Mouse (Mus musculus) limb, embryonic 10.5 days (tissue): ENCODE measurements around the gene Npl. TPM values are rescaled to one million over a fixed set of nuclear protein-coding genes. Genes with fewer than 3 reads are reported as not detected.
A peak's percentile ranks its signal among the peaks of the same experiment; 100 is the strongest.
"Not testable (repeated sequence)": the region's sequence is repeated elsewhere in the genome, so short reads cannot be mapped to it uniquely, and the experiment has no call there.

Experiments used
- DNase-seq: peaks from one replicate; pipeline ENCODE4 v3.0.0-alpha.2; 2017; ENCODE audit warnings: low spot score
- H3K27ac ChIP-seq: fragments of 300-500 bp; sonication (generic); 2 replicates; pipeline ENCODE4 v1.5.1; 2016; ENCODE audit warnings: mild to moderate bottlenecking
- H3K27me3 ChIP-seq: fragments of 300-500 bp; sonication (generic); 2 replicates; pipeline ENCODE4 v1.6.1; 2016; ENCODE audit warnings: low read depth, mild to moderate bottlenecking; ENCODE audit not compliant: poor library complexity, severe bottlenecking
- H3K36me3 ChIP-seq: fragments of 300-500 bp; sonication (generic); 2 replicates; pipeline ENCODE4 v1.6.1; 2016; ENCODE audit warnings: mild to moderate bottlenecking, moderate library complexity
- H3K4me1 ChIP-seq: fragments of 300-500 bp; sonication (generic); 2 replicates; pipeline ENCODE4 v1.6.1; 2016
- H3K4me3 ChIP-seq: fragments of 300-500 bp; sonication (generic); 2 replicates; pipeline ENCODE4 v1.5.1; 2016; ENCODE audit warnings: mild to moderate bottlenecking, moderate library complexity
- H3K9me3 ChIP-seq: fragments of 300-500 bp; sonication (generic); replicated peaks from 2 replicates; pipeline ENCODE4 v1.6.1; 2016; ENCODE audit warnings: mild to moderate bottlenecking
- WGBS: fragments of 180-500 bp; shearing (Covaris S2); methylation state at CpG from one replicate; pipeline ENCODE4 v1.1.7; 2016; 5-methylcytosine and 5-hydroxymethylcytosine counted together
- polyA plus RNA-seq: library from polyadenylated mRNA; unstranded; fragments of >200 nt; fragmentation: Nextera tagmentation; extraction: Ambion mirVana; gene quantifications from 2 replicates; pipeline ENCODE4 v1.2.1, GENCODE M21; 2016

The Npl gene
- polyA plus RNA-seq, 1 experiment from 2014 or later: 5.2 TPM

DNA sequence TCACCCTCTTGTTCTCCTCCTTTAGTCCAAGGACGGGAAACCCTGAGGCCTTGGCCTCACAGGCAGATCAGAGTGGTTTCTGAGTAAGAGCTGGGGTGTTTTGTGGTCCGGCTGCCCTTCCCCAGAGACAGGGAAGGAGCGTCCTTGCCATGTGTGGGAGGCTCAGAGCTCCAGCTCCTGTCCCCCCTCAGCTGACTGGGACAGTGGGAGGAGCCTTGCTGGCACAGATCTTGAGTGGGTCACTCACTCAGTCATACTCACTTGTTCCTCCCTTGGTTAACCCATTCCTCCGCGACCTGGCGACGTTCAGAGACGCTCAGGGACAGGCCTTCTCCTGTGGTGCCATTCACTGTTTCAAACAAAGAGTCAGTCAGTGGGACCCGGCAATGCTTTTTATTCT is 14.2 kb downstream of the Npl start:
- no peak overlapping the region for H3K27ac ChIP-seq

DNA sequence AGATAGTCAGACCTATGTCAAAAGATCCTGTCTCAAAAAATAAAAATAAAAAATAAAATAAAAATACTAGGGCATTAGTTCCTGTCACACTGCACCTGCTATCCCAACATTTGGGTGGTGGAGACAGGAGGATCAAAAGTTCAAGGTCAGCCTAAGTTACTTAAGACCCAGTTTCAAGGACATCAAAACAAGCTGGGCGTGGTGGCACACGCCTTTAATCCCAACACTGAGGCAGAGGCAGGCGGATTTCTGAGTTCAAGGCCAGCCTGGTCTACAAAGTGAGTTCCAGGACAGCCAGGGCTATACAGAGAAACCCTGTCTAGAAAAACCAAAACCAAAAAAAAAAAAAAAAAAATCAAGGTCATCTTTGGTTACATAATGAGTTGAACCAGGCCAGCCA is 16.9 kb downstream of the Npl start:
- Histone ChIP-seq H3K4me1 (peaks cover 13% of the 10 kb centered on the region), H3K27ac (peak overlapping the region; percentile 86)
- H3K4me3 ChIP-seq, H3K9me3 ChIP-seq, H3K36me3 ChIP-seq, H3K27me3 ChIP-seq, DNase-seq: not testable (repeated sequence)
- 88% methylated on average over 3 of the region's 3 CpGs for WGBS

More for the DNA sequence above, 14.2 kb downstream of the Npl start:
- Histone ChIP-seq H3K4me1 (peaks cover 13% of the 10 kb centered on the region), H3K9me3 (no peaks in the 10 kb centered on the region), H3K36me3 (no peaks in the 10 kb centered on the region), H3K4me3 (no peak overlapping the region), H3K27me3 (no peaks in the 10 kb centered on the region)
- DNase-seq: no peak
- WGBS: 77% methylated on average over 9 of the region's 9 CpGs

DNA sequence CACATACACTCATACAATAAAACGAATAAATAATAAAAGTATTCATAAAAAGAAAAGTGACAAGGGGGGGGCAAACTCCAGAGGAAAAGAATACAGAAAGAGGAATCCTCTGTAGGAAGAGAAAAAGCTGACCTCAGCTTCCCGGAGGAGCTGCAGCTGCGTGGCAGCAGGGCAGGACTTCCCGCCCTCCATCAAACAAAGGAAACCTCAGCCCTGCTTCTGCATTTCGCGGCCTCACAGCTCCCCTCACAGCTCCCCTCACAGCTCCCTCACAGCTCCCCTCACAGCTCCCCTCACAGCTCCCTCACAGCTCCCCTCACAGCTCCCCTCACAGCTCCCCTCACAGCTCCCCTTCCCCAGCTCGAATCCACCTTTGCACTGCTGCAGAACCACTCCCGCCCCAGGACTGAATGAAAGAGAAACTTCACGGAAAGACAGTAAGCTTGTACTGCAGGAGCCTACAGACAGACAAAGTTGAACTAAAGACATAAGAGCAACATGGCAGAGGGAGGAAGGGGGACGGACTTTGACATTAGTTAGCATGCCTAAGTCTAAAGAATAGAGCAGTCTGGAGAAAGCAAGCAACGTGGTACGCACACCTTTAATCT is 17.5 kb downstream of the Npl start:
- 24% methylated on average over 12 of the region's 12 CpGs for WGBS
- Histone ChIP-seq H3K27me3 (no peaks in the 10 kb centered on the region), H3K36me3 (no peaks in the 10 kb centered on the region), H3K4me3 (peak overlapping the region; percentile 27; the same call in 1 of the 2 replicates), H3K27ac (peak overlapping the region; percentile 86), H3K4me1 (peaks cover 13% of the 10 kb centered on the region), H3K9me3 (no peaks in the 10 kb centered on the region)
- DNase-seq: peak; percentile 44

DNA sequence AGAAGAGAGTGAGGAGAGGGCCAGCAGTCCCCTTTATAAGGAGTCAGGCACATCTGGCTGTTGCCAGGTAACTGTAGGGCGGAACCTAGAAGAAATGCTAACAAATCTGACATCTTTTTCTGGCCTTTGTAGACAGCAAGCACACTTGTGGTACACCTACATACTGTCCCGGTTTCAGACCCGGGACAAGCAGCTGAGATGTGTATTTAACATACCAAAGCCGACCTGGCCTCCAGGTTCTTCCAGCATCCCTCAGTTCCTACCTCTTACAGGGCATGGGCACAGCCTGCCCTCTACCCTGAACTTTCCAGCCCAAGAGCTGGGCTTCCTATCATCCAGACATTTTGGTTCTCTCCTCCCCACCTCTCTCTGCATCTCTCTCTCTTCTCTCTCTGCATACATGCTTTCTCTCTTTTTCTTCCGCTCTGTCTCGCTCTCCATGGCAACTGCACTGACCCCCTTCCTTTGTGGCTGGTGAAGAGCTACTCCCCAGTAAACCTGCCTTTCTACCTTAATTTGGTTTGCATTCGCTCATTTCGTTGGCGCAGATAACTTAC is 18.1 kb downstream of the Npl start:
- WGBS: 27% methylated on average over 9 of the region's 9 CpGs
- H3K4me3 ChIP-seq: no peak overlapping the region
- peak; percentile 37 for DNase-seq

DNA sequence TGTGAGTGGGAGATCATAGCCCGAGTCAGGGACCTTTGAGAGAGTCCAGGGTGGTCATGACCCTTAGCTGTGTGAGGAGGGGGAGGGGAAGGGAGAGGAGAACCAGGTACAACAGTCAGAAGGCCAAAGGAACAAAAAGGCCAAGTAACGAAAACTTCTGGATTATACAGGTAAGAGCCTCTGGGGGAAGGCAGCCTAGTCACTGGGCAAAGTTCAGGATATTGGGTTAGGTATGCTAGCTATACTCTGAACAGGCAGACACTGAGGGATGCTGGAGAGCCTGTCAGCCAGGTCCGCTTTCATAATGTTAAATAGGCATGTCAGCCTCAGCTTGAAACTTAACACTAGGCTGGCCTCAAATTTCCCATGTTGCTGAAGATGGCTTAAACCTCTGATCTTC is 27.7 kb downstream of the Npl start:
- H3K27ac ChIP-seq: no peak overlapping the region
- DNase-seq: no peak
- 54% methylated on average over 3 of the region's 3 CpGs for WGBS
- no peaks in the 10 kb centered on the region for H3K36me3 ChIP-seq
- 0 out of 2 replicates have a peak, but pooled peaks cover 4% of the 10 kb centered on the region for H3K4me1 ChIP-seq
- no peak overlapping the region for H3K4me3 ChIP-seq
- no peaks in the 10 kb centered on the region for H3K9me3 ChIP-seq
- no peaks in the 10 kb centered on the region for H3K27me3 ChIP-seq

More for the DNA sequence above, 18.1 kb downstream of the Npl start:
- Histone ChIP-seq H3K9me3 (no peaks in the 10 kb centered on the region), H3K4me1 (peaks cover 13% of the 10 kb centered on the region), H3K27me3 (no peaks in the 10 kb centered on the region), H3K27ac (peak overlapping the region; percentile 86), H3K36me3 (no peaks in the 10 kb centered on the region)

DNA sequence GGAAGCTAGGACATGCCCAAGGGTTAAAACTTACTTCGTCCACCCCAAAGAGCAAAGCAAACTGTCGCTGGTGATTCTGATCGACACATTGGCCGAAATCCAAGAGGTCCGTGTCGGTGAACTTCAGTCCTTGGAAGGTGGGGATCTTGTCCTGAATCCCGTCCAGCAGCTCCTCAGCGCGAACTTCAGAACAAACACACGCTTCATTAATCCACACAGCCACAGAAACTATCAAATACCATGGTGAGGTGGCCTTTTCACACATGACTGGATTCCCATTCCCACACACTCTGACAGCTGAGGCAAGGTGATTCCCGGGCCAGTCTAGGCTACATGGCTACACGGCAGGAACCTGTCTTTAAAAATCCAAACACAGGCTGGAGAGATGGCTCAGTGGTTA is 34.5 kb downstream of the Npl start:
- 93% methylated on average over 12 of the region's 12 CpGs for WGBS
- no peak overlapping the region for H3K27ac ChIP-seq
- no peak overlapping the region for H3K4me3 ChIP-seq
- no peaks in the 10 kb centered on the region for H3K9me3 ChIP-seq
- no peak for DNase-seq
- H3K4me1 ChIP-seq: no peaks in the 10 kb centered on the region
- no peaks in the 10 kb centered on the region for H3K27me3 ChIP-seq
- no peaks in the 10 kb centered on the region for H3K36me3 ChIP-seq

DNA sequence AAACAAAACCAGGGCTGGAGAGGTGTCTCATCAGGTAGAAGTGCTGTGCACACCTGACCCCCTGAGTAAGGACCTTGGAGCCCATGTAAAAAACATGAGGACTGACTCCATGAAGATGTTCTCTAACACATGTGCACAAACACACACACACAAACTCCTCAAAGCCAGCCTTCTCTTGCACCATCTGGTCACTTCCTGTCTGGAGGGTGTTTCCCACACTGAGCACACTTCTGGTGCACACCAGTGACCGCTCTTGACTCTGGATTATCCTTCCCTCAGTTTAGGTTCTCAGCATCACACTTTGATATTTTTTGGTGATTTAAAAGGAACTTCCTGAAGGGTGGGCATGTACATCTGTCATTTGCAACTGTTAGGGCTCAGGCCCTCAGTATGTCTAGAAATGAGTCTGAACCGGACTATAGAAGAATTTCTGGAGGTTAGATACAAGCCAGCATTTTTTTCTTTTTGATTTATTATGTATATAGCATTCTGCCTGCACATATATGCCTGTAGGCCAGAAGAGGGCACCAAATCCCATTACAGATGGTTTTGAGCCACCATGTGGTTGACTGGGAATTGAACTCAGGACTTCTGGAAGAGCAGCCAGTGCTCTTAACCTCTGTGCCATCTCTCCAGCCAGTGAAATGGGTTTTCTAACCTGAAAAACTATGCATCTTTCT is 39.4 kb downstream of the Npl start:
- Histone ChIP-seq H3K9me3 (no peaks in the 10 kb centered on the region), H3K27ac (no peak overlapping the region), H3K4me3 (no peak overlapping the region), H3K4me1 (no peaks in the 10 kb centered on the region), H3K27me3 (no peaks in the 10 kb centered on the region), H3K36me3 (no peaks in the 10 kb centered on the region)
- no peak for DNase-seq
- WGBS: 72% methylated on average over 2 of the region's 2 CpGs

DNA sequence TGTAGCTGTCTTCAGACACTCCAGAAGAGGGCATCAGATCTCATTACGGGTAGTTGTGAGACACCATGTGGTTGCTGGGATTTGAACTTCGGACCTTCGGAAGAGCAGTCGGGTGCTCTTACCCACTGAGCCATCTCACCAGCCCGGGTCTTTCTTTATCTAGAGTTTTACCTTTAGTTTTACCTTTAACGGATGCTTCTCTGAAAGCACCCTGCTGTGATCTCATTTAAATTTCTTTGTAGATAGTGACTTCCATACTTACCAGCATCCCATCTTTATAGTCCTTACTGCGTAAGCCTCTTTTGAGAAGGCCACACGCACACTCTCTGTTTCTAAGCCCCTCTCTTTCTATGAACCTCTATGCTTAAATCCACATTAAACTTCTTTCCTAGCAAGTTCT is 40.3 kb downstream of the Npl start:
- not testable (repeated sequence) for H3K4me1 ChIP-seq, DNase-seq, H3K4me3 ChIP-seq, H3K9me3 ChIP-seq, H3K36me3 ChIP-seq, H3K27me3 ChIP-seq, H3K27ac ChIP-seq
- 58% methylated on average over 8 of the region's 8 CpGs for WGBS

DNA sequence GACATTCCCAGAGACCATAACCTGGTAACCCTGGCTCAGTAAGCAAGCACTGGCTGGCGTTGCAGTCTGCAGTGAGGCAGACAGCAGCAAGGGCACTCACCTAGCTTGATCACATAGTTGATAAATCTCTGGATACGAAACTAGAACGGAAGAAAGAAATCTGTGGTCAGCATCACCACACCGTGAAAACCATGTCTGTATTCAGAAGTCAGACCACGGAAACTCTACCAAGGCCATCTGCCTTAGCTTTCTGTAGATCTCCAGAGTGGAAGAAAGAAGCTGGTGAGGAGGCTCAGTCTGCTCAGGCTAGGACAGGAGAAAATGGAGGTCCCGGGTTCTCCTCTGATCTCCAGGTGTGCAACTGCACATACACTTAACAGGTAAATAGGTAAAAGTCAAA is 40.8 kb downstream of the Npl start:
- H3K36me3 ChIP-seq: no peaks in the 10 kb centered on the region
- no peak overlapping the region for H3K4me3 ChIP-seq
- DNase-seq: no peak
- H3K27me3 ChIP-seq: no peaks in the 10 kb centered on the region
- no peak overlapping the region for H3K27ac ChIP-seq
- WGBS: 87% methylated on average over 6 of the region's 6 CpGs
- H3K4me1 ChIP-seq: no peaks in the 10 kb centered on the region
- no peaks in the 10 kb centered on the region for H3K9me3 ChIP-seq

DNA sequence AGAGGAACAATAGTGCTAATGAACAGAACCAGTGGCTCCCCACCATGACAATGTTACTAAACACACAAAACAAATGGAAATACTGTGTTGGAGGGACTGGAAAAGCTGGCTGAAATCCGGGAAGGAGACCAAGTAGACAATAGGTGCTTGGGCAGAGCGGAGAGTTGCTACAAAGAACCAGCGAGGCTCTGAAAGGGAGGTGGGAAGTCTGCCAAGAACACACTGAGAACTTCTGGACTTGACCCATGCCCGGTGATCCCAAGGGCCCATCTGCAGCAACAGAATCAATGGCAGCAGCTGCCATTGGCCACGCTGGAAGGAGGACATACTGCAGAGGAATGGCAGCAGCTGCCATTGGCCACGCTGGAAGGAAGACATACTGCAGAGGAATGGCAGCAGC is 43.6 kb downstream of the Npl start:
- WGBS: 91% methylated on average over 6 of the region's 6 CpGs
- Histone ChIP-seq H3K27me3 (no peaks in the 10 kb centered on the region), H3K4me3 (no peak overlapping the region)

DNA sequence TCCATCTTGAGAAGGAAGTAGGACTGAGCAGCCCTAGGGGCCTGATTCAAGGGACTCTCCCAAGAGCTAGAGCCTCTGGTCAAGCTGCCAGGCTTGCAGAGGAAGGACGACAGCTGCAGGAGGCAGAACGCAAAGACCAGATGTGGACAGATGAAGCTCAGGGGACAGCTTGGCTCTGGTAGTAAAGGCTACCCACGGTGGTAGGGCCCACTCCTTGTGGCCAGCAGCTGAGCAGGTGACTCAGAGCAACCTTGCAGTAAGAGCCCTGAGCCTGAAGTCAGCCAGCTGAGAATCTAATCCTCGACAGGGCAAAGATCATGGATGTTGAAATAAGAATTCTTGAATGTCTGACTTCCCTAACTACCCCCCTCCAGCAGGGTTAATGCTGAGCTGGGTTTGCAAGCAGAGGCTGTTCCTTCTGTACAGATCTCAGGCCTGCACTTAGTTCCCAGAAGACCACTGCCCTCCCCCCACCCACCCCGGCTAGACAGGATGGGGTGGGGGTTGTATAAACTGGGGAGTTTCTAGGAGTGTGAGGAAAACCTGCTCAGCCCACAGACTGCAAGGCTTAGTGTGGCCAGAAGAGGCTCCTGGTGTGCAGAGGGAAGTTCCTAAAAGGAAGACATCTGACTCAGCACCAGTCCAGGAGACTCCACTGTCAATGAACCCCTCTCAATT is 48.1 kb downstream of the Npl start:
- Histone ChIP-seq H3K4me1 (peaks cover 6% of the 10 kb centered on the region; the same call in 1 of the 2 replicates), H3K27ac (no peak overlapping the region), H3K9me3 (no peaks in the 10 kb centered on the region), H3K27me3 (no peaks in the 10 kb centered on the region), H3K36me3 (no peaks in the 10 kb centered on the region), H3K4me3 (no peak overlapping the region)
- 64% methylated on average over 5 of the region's 5 CpGs for WGBS
- DNase-seq: no peak

More for the DNA sequence above, 43.6 kb downstream of the Npl start:
- no peaks in the 10 kb centered on the region for H3K9me3 ChIP-seq
- H3K4me1 ChIP-seq: peaks cover 6% of the 10 kb centered on the region; the same call in 1 of the 2 replicates
- H3K27ac ChIP-seq: no peak overlapping the region
- H3K36me3 ChIP-seq: no peaks in the 10 kb centered on the region
- no peak for DNase-seq

DNA sequence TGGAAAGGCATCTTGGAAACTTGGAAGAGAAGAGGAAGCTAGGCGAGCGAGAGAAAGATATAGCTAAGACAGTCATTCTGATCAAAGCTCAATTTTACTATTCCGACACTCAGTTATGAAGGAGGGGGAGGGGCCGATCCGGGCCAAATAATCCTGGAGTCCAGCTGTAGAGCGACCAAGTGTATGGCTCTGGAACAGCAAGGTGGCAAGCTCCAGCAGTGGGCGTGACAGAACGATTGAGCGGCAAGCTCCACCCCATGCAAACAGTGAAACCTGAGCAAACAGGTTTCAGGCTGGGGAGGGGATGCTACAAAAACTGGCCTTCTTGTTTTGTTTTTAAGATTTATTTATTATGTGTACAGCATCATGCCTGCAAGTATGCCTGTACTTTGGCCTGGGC is 49.8 kb downstream of the Npl start:
- no peak overlapping the region for H3K27ac ChIP-seq

DNA sequence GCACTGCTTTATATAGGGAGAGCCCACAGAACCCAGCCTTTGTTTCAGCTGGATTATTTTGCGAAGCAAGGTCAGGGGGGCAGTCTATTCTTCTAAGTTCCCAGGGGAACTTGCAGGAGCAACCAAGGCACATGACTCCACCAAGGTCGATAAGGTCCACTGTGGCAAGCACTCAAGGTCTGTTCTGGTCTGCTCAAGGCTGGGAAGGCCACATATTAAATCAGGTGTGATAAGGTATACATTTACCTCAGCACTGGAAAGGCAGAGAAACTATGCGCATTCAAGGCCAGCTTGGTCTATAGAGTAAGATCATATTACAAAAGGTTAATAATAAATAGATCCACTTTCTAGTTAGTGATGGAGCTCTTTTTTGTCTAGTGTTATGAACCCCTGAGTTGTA is 53.8 kb downstream of the Npl start:
- Histone ChIP-seq H3K27ac (no peak overlapping the region), H3K4me3 (no peak overlapping the region), H3K9me3 (no peaks in the 10 kb centered on the region), H3K36me3 (no peaks in the 10 kb centered on the region), H3K4me1 (no peaks in the 10 kb centered on the region), H3K27me3 (no peaks in the 10 kb centered on the region)
- 96% methylated on average over 3 of the region's 3 CpGs for WGBS
- no peak for DNase-seq

More for the DNA sequence above, 49.8 kb downstream of the Npl start:
- DNase-seq: no peak
- 88% methylated on average over 9 of the region's 9 CpGs for WGBS
- Histone ChIP-seq H3K4me1 (peaks cover 6% of the 10 kb centered on the region; the same call in 1 of the 2 replicates), H3K36me3 (no peaks in the 10 kb centered on the region), H3K9me3 (no peaks in the 10 kb centered on the region), H3K27me3 (no peaks in the 10 kb centered on the region), H3K4me3 (no peak overlapping the region)
